Mouse (Mus musculus) liver, embryonic 12.5 days (tissue): Measurements from ENCODE around the gene Gtf2h2. TPM values are rescaled to one million over a fixed set of nuclear protein-coding genes. Genes with fewer than 3 reads are reported as not detected.

Experiments
- polyA plus RNA-seq: library from polyadenylated mRNA; unstranded; fragments of >200 nt; fragmentation: Nextera tagmentation; extraction: Ambion mirVana; gene quantifications from 2 replicates; pipeline ENCODE4 v1.2.1, GENCODE M21; 2016

Gtf2h2 gene
- polyA plus RNA-seq, 1 experiment from 2014 or later, result 46.6 TPM

Other genes starting within 250 kb of the Gtf2h2 start
- gene Naip5, start 246.3 kb downstream of the Gtf2h2 start, polyA plus RNA-seq, result 0.42 and 0.69 TPM in 2 replicates
- 0.30 and 0.37 TPM in 2 replicates for gene Naip6, start 174.9 kb downstream of the Gtf2h2 start, polyA plus RNA-seq
- not detected in 2 replicates for gene Naip1, start 39.7 kb downstream of the Gtf2h2 start, polyA plus RNA-seq
- gene Ocln, start 60.1 kb upstream of the Gtf2h2 start, polyA plus RNA-seq, result 6.7 and 6.9 TPM in 2 replicates
- gene Marveld2, start 124.4 kb upstream of the Gtf2h2 start, polyA plus RNA-seq, result 6.2 and 7.1 TPM in 2 replicates
- 216 and 222 TPM in 2 replicates for gene Ak6, start 158.4 kb upstream of the Gtf2h2 start, polyA plus RNA-seq
- 20.0 and 20.3 TPM in 2 replicates for gene Rad17, start 158.5 kb upstream of the Gtf2h2 start, polyA plus RNA-seq
- 17.8 and 17.9 TPM in 2 replicates for gene Taf9, start 159.0 kb upstream of the Gtf2h2 start, polyA plus RNA-seq
- 6.4 and 6.8 TPM in 2 replicates for gene Ccdc125, start 177.1 kb upstream of the Gtf2h2 start, polyA plus RNA-seq
- gene Cdk7, start 238.4 kb upstream of the Gtf2h2 start, polyA plus RNA-seq, result 60.1 TPM in 2 replicates